Mouse (Mus musculus): ENCODE measurements around the gene BC028528.

DNA sequence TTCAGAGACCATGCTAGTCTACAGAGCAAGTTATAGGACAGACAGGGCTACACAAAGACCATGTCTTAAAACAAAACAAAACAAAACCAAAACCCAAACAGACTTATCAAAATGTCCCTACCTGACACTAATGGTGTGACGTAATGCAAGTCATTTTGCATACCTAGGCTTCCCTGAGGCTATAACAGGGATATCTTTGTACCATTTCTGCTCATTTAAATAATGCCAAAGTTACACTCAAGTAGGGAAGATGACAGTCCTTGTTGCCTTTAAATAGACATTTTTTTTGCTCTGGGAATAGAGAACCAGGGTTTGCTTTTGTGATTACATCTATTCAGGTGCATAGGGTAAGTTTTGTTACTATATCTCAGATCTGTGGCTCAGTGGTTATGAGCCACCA lies 39.7 kb upstream of the BC028528 start:
- TF ChIP-seq CTCF (IDR thresholded peaks at IDR 0.05; ENCODE audit: low read depth, low read length) (no peak), POLR2A (IDR thresholded peaks at IDR 0.05; ENCODE audit: borderline replicate concordance, low read depth, low read length) (no peak)

All from bone marrow macrophage, adult 2 months (primary cell).